In genomic region chr1:138609176-138609575, GRCm38 (mm10) we compare ENCODE assay signal across 21 mouse cellular contexts. TPM values are rescaled to one million over a fixed set of nuclear protein-coding genes. Genes with fewer than 3 reads are reported as not detected.
DNase-seq lines count a peak whose midpoint lies in the region; ATAC-seq and TF ChIP-seq lines count a peak whose summit lies in the region.
"Had no signal": no experiment of that assay in that cellular context is flagged by ENCODE, and none has a peak within 500 bp of the region (broad histone marks: within the 10 kb centered on the region; RNA-seq: fewer than 3 reads in every experiment).

No protein-coding gene starts in this region.

- no peak overlapping the region for H3K4me2 ChIP-seq in intestine, embryonic 16.5 days (ENCODE audit: low read depth, low read length)
- H3K4me2 ChIP-seq in forebrain, embryonic 13.5 days: no peak overlapping the region
- H3K4me2 ChIP-seq: hindbrain, embryonic 15.5 days; kidney, embryonic 15.5 days had no signal

- peaks cover 8% of the 10 kb centered on the region for H3K4me1 ChIP-seq in lung, adult 2 months (ENCODE audit: control insufficient read depth, insufficient read depth, low read length)
- H3K4me1 ChIP-seq in intestine, embryonic 16.5 days (ENCODE audit: control insufficient read depth, insufficient read depth, low read length): no peaks in the 10 kb centered on the region; the same call in 1 of the 2 replicates
- H3K4me1 ChIP-seq in forebrain, embryonic 13.5 days: no peaks in the 10 kb centered on the region
- H3K4me1 ChIP-seq: hindbrain, embryonic 15.5 days had no signal

- TF ChIP-seq CTCF in lung, adult 2 months (IDR thresholded peaks at IDR 0.05; ENCODE audit: insufficient read depth, low read length): no peak

- intact Hi-C loops in heart, postnatal 36 days (cut with DNase I): no loop called here

- 0 out of 2 replicates have a peak, but pooled peaks have one; percentile 15 for ATAC-seq in common myeloid progenitor, adult 5-6 weeks (replicated peaks; ENCODE audit: low read depth, poor library complexity, severe bottlenecking)
- peak; percentile 37 for ATAC-seq in inflammation-experienced regulatory T-cells, adult 6 months
- no peak for ATAC-seq in intestine, embryonic 16.5 days
- no peak for ATAC-seq in forebrain, embryonic 13.5 days
- ATAC-seq: CD4-positive, CD25-positive, alpha-beta regulatory T cell, adult 4 months; forebrain, embryonic 14.5 days; intestine, postnatal 0 days had no signal

- H3K27me3 ChIP-seq in intestine, embryonic 16.5 days (replicated peaks; ENCODE audit: control insufficient read depth, insufficient read depth, low read length): no peaks in the 10 kb centered on the region
- no peaks in the 10 kb centered on the region for H3K27me3 ChIP-seq in forebrain, embryonic 13.5 days
- H3K27me3 ChIP-seq: hindbrain, embryonic 15.5 days; kidney, embryonic 15.5 days; megakaryocyte, embryonic 14.5 days had no signal

- H3K27ac ChIP-seq in intestine, embryonic 16.5 days (ENCODE audit: low read length): no peak overlapping the region
- H3K27ac ChIP-seq in forebrain, embryonic 13.5 days: no peak overlapping the region
- H3K27ac ChIP-seq: hindbrain, embryonic 15.5 days; kidney, embryonic 15.5 days had no signal

- TF ChIP-seq POLR2A in lung, adult 2 months (IDR thresholded peaks at IDR 0.05; ENCODE audit: borderline replicate concordance, extremely low read depth, low read depth, low read length): no peak

- DNase-seq in heart, adult 11 months: peak; percentile 83
- no peak for DNase-seq in heart, postnatal 36 days
- DNase-seq in lung, adult 2 months: no peak
- no peak for DNase-seq in lung, postnatal 10 days
- DNase-seq: adrenal gland, adult 2 months; cerebellum, adult 8-10 months; gastrocnemius, postnatal 10 days; layer of hippocampus, postnatal 36 days; midbrain, embryonic 14.5 days; right cerebral cortex, postnatal 25 days had no signal

- no peaks in the 10 kb centered on the region for H3K36me3 ChIP-seq in intestine, embryonic 16.5 days (ENCODE audit: control insufficient read depth, insufficient read depth, low read length)
- no peaks in the 10 kb centered on the region for H3K36me3 ChIP-seq in forebrain, embryonic 13.5 days (ENCODE audit: poor library complexity, severe bottlenecking)
- H3K36me3 ChIP-seq: hindbrain, embryonic 15.5 days; kidney, embryonic 15.5 days had no signal

- no peaks in the 10 kb centered on the region for H3K9me3 ChIP-seq in intestine, embryonic 16.5 days (ENCODE audit: control insufficient read depth, low read length)
- no peaks in the 10 kb centered on the region for H3K9me3 ChIP-seq in forebrain, embryonic 13.5 days (replicated peaks)
- H3K9me3 ChIP-seq: hindbrain, embryonic 15.5 days; kidney, embryonic 15.5 days; megakaryocyte, embryonic 14.5 days had no signal

- peak overlapping the region; percentile 36 for H3K4me3 ChIP-seq in lung, adult 2 months (replicated peaks; ENCODE audit: extremely low read depth, low read depth, low read length)
- no peak overlapping the region for H3K4me3 ChIP-seq in intestine, embryonic 16.5 days (ENCODE audit: low read length)
- H3K4me3 ChIP-seq in forebrain, embryonic 13.5 days: no peak overlapping the region
- H3K4me3 ChIP-seq: hindbrain, embryonic 15.5 days; kidney, embryonic 15.5 days; megakaryocyte, embryonic 14.5 days; myocyte had no signal

- no peak overlapping the region for H3K9ac ChIP-seq in intestine, embryonic 16.5 days (ENCODE audit: low read depth, low read length)
- no peak overlapping the region for H3K9ac ChIP-seq in forebrain, embryonic 13.5 days
- H3K9ac ChIP-seq: hindbrain, embryonic 15.5 days; kidney, embryonic 15.5 days had no signal

- 44% methylated on average over 12 of the region's 12 CpGs for WGBS in lung, adult 2 months
- 79% methylated on average over 12 of the region's 12 CpGs for WGBS in intestine, embryonic 16.5 days
- 88% methylated on average over 12 of the region's 12 CpGs for WGBS in forebrain, embryonic 13.5 days

RNA-seq across cellular contexts. Expression of gene Nek7, which starts 10.8 kb away (rescaled TPM):
- total RNA-seq in heart, postnatal 36 days (2021): 10 to 100 TPM; 78.8 to 80.0 TPM
- 13.6 and 17.3 TPM in 2 replicates for polyA plus RNA-seq in lung, adult 2 months (2012; rRNA removed)
- total RNA-seq in common myeloid progenitor, adult 5-6 weeks (2017): 27.0 and 30.5 TPM in 2 replicates
- polyA plus RNA-seq in inflammation-experienced regulatory T-cells, adult 6 months (2017; shearing (Covaris generic)): 10 to 100 TPM; 64.9 to 79.7 (median 77.6) TPM
- polyA plus RNA-seq in intestine, embryonic 16.5 days (2015; fragmentation: Nextera tagmentation; extraction: Ambion mirVana): 18.3 and 19.2 TPM in 2 replicates
- 19.8 and 20.6 TPM in 2 replicates for polyA plus RNA-seq in forebrain, embryonic 13.5 days (2015; fragmentation: Nextera tagmentation; extraction: Ambion mirVana)

Comparison
In these comparisons a context has a peak if more than half of its experiments do, and no peak if none do; other contexts are left out.
1. ATAC-seq: peak in common myeloid progenitor, adult 5-6 weeks (single experiment) and inflammation-experienced regulatory T-cells, adult 6 months (single experiment); none in intestine, embryonic 16.5 days (single experiment) and forebrain, embryonic 13.5 days (single experiment).